Mouse (Mus musculus): ENCODE data around the gene Ksr1.

Ksr1 gene

DNA sequence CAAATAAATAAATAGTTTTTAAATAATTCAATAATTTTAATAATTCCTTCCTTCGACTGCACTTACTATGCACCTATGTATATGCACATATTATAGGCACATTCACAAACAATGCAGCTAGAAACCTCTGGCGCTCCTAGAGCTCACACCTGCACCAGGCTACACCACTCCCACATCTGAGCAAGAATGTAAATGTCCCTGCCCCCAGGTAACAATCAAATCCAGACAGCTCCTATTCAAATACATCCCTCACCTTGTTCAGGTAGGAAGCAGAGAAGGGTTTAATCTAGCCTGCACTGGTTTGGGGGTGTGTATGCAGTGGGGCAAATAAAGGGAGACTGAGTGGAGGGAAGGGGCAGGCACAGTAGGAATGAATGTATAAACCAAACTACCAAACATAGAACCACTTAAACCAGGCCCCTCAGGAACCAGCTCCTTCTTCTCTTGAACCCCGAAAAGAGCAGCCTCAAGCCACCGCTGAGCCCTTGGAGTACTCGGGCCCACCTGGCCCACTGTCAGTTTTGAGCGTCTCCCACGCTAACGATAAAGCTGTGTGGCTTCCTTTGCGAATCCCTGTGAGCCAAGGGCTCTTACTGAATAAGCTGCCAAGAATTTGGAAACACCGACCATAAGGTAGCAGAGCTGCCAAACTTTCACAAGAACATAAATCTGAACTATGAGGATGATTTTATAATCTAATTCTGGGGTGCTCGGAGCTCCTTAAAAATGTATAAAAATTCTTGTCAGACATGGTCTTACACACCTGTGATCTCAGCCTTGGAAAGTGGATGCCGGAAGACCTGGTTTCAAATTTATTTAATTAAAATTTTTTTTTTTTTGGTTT, 167.8 kb downstream of the Ksr1 start:
- DNase-seq (ENCODE audit: low spot score), result no peak

DNA sequence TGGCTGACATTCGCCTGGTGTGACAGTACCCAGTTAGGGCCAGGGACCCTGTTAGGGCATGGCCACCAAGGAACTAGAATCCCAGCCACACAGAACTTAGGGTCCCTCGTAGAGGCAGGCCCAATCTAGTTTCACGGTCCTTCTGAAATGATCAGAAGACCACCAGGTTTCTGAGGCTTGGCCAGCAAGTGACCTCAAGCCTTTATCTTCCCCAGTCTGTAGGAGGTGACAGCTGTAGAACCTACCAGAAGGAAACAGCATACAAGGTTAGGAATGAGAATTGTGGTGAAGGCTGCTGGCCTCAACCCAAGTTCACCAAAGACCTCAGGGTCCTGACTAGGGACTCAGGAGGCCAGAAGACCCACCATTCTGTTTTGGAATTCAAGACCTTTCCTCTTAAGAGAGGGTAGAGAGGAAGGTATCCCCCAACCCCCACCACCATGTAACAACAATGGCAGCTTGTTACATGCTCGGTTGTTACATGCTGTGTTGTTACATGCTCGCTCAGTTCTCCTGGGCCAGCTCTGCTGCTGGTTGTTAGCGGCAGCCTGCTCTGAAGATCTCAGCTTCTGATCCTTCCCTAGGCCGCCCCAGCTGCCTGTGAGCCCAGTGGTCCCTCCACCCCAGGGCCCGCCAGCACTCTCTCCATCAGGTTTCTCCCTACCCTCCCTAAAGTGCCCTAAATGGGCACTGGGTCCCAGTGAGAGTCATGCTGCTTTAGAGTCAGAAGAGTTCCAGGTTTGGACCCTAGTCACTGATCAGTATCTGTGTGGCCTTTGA, 169.3 kb downstream of the Ksr1 start:
- DNase-seq (ENCODE audit: low spot score), result no peak

DNA sequence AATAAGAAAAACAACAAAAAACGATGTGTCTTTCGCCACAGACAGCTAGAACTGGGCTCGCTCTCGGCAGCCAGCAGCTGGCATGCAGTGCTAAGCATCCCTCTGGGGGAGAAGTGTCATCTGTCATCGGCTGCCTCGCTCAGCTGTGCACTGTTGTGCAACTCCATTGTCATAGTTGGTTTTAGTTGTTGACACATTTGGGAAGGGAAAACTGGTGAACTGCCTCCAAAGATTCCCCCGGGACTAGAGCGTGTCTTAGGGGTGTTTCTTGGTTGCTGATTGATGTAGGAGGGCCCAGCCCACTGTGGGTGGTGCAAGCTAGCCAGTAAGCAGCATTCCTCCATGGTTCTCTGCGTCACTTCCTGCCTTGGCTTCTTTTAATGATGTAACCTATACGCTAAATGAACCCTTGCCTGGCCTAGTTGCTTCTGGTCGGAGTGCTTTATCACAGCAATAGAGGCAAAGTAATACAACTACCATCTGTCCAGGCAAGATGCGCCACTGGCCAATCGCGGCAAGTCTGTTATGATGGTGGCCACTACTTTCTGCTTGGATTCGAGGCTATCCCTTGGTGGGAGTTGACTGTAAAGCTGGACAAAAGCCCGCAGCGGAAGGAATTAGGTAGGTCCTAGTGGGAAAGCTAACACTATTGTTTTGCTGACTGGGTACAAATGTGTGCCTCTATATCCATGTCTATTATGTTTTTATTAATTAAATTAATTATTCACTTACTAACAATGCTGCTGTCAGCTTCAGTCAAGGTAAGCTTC, 172.6 kb downstream of the Ksr1 start:
- DNase-seq (ENCODE audit: low spot score), result peak; percentile 47

DNA sequence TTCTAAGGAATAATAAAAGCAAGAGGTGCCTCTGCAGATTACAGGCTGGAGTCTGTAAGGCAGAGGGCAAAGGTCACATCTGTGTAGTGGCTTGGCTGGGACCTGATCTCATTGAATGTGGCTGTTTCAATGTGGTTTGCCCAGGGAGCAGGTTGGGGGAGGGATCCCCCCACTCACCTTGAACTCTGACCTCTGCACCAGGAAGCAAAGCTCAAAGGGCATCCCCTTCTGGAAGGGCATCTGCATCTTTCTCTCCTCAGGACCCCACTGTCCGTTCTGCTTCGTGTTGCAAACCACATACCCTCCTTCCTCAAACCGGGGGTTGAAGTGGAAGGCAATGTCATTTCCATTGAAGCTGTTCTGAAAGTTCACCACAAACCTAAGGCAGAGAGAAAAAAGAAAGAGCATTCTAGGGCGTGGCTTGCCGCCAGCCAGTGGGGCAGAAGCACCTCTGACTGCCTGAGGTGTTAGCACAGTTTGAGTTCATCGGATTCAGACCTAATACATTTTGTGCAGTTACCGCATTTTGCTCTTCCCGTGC, 173.3 kb downstream of the Ksr1 start:
- no peak for DNase-seq (ENCODE audit: low spot score)

DNA sequence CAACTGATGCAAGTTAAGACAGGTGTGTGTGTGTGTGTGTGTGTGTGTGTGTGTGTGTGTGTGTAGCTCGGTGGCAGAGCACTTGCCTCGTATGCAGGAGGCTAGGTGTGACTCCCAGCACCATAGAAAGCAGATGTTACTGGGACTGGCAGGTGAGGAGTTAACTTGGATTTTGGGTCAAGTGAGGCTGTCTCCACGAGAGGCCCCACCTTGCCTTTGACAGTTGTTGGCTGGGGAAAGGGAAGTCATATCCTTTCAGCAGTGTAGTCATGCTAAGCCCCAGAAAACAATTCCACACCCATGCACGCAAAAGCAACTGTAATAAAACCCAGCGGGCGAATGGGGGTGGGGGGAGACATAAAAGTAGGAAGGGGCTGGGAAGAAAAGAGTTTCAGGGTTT, 173.9 kb downstream of the Ksr1 start:
- DNase-seq (ENCODE audit: low spot score), result no peak

DNA sequence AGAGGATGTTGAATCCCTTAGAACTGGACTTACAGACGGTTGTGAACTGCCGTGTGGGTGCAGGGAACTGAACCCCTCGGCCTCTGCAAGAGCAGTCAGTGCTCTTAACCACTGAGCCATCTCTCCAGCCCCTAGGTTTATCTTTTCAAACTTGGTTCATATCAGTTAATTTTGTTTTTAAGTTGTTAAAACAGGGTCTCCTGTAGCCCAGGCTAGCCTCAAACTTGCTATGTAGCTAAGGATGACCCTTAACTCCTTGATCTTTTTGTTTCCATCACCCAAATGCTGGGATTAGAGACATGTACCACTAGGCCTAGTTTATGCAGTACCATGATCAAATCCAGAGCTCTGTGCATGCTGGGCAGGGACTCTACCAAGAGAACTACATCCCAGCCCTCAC, 174.5 kb downstream of the Ksr1 start:
- DNase-seq (ENCODE audit: low spot score), result no peak

DNA sequence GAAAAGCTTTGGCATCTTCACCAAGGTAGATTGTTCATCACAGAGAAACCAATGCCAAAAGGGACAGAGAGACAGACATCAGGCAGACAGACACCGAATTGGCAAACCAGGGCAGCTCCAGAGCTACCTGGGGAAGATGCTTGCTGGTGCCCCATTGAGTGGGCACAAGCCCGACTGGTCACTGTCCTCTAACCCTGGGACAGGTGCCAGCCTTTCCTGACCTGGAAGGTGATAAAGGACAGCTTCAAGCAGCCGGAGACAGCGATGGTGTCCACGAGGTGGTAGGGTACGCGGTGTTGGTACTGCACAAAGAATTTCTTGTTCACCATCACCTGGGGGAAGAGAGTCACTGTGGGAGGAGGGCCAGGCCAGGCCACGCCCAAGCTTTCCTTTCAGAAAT, 175.1 kb downstream of the Ksr1 start:
- DNase-seq (ENCODE audit: low spot score), result no peak

DNA sequence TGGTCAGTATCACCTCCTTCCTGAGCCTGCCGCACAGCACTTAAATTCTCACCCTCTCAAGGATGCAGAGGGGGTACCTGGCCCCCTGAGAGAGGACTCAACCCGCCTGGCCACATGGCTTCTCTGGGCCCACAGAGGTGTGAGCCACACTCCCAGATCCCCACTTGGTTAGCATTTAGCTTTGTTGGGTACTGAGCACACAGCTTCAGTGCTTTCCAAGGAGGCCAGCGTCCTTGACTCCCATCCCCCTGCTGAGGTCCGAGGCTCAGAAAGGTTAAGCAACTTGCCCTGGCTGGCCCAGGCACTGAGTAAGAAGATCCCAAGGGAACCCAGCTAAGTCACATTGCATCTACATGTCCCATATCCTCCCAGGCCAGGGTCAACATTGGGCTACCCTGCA, 178.1 kb downstream of the Ksr1 start:
- DNase-seq (ENCODE audit: low spot score), result no peak

DNA sequence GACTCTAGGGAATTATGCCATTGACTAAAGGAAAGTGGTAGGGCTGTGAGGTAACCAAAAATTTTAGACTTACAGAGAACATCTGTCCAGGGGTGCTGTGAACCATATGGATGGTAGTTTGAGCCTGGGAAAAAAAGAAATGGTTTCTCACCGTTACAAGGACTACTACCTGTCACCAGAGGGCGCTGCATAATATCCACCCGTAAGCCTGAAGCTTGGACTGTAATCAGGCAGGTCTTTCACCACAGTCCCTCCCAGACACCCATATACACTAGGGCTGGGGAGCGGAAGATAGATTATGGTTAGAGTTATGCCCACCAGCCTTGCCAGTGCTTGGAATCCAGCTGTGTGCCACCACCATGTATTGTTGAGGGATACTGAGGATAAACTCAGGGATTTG, 178.8 kb downstream of the Ksr1 start:
- peak; percentile 45 for DNase-seq (ENCODE audit: low spot score)

Data from layer of hippocampus, adult 11-12 months (tissue).